Mouse (Mus musculus) retina, embryonic 14.5 days (tissue): ENCODE data around the gene Irx3.

Source experiments
- DNase-seq: peaks from one replicate; pipeline ENCODE4 v3.0.0-alpha.2; 2015; ENCODE audit warnings: low spot score

The Irx3 gene

GRCm38 (mm10) chr8:91801241-91801811 lies 541 bp downstream of the Irx3 start:
- peak; percentile 78 for DNase-seq

GRCm38 (mm10) chr8:91800523-91801240 lies 1.2 kb downstream of the Irx3 start:
- peak; percentile 57 for DNase-seq

GRCm38 (mm10) chr8:91799681-91800522 lies 2.0 kb downstream of the Irx3 start:
- peak; percentile 46 for DNase-seq

- DNase-seq = peak; percentile 20
Measured at GRCm38 (mm10) chr8:91799016-91799581, 2.8 kb downstream of the Irx3 start.

GRCm38 (mm10) chr8:91797626-91798271 lies 4.1 kb downstream of the Irx3 start:
- DNase-seq = peak; percentile 84

- DNase-seq = peak; percentile 46
Measured at GRCm38 (mm10) chr8:91793846-91794245, 8.0 kb downstream of the Irx3 start.

- DNase-seq = no peak
Measured at GRCm38 (mm10) chr8:91787194-91787895, 14.5 kb downstream of the Irx3 start.

- no peak for DNase-seq
Measured at GRCm38 (mm10) chr8:91782940-91783339, 18.9 kb downstream of the Irx3 start.

GRCm38 (mm10) chr8:91782201-91782600 lies 19.7 kb downstream of the Irx3 start:
- DNase-seq = no peak

- no peak for DNase-seq
Measured at GRCm38 (mm10) chr8:91780648-91781047, 21.2 kb downstream of the Irx3 start.

GRCm38 (mm10) chr8:91768857-91769256 lies 33.0 kb downstream of the Irx3 start:
- no peak for DNase-seq

- DNase-seq = peak; percentile 25
Measured at GRCm38 (mm10) chr8:91765411-91766034, 36.3 kb downstream of the Irx3 start.

- no peak for DNase-seq
Measured at GRCm38 (mm10) chr8:91755566-91755965, 46.3 kb downstream of the Irx3 start.

- DNase-seq = no peak
Measured at GRCm38 (mm10) chr8:91755062-91755461, 46.8 kb downstream of the Irx3 start.

GRCm38 (mm10) chr8:91750794-91751125 lies 51.1 kb downstream of the Irx3 start:
- no peak for DNase-seq

GRCm38 (mm10) chr8:91750096-91750793 lies 51.6 kb downstream of the Irx3 start:
- no peak for DNase-seq

- no peak for DNase-seq
Measured at GRCm38 (mm10) chr8:91749412-91749811, 52.5 kb downstream of the Irx3 start.
